9 mouse cellular contexts compared by ENCODE assay signal in genomic region chr15:27884347-27885250, GRCm38 (mm10).
DNase-seq lines count a peak whose midpoint lies in the region; ATAC-seq and TF ChIP-seq lines count a peak whose summit lies in the region.
"Had no signal": no experiment of that assay in that cellular context is flagged by ENCODE, and none has a peak within 500 bp of the region (broad histone marks: within the 10 kb centered on the region; RNA-seq: fewer than 3 reads in every experiment).

No protein-coding gene starts in this region.

- no peak overlapping the region for H3K9ac ChIP-seq in heart, adult 2 months (ENCODE audit: low read depth, low read length)
- H3K9ac ChIP-seq in midbrain, embryonic 12.5 days (replicated peaks): no peak overlapping the region

- peak; percentile 78 for ATAC-seq in midbrain, embryonic 12.5 days (ENCODE audit: low FRiP score, low read depth)

- TF ChIP-seq CTCF in heart, adult 2 months (IDR thresholded peaks at IDR 0.05): peak; percentile 92

- H3K36me3 ChIP-seq in heart, adult 2 months (ENCODE audit: control insufficient read depth, insufficient read depth, low read length): peaks cover 9% of the 10 kb centered on the region
- peaks cover 43% of the 10 kb centered on the region for H3K36me3 ChIP-seq in midbrain, embryonic 12.5 days
- H3K36me3 ChIP-seq: G1E had no signal

- no peaks in the 10 kb centered on the region for H3K79me2 ChIP-seq in heart, adult 2 months (replicated peaks; ENCODE audit: control insufficient read depth, insufficient read depth, low read length)

- intact Hi-C loops in heart, adult 2 months (cut with DNase I): loop anchor here (1.0 kb wide), 1 partner anchor 28 kb away; no protein-coding TSS in a partner anchor
- intact Hi-C loops in left cerebral cortex, postnatal 36 days (cut with DNase I): loop anchor here (2.0 kb wide), 1 partner anchor 28 kb away; no protein-coding TSS in a partner anchor

- no peak overlapping the region for H3K27ac ChIP-seq in heart, adult 2 months
- H3K27ac ChIP-seq in midbrain, embryonic 12.5 days (replicated peaks): no peak overlapping the region; the same call in 1 of the 2 replicates

- no peak overlapping the region for H3K4me2 ChIP-seq in midbrain, embryonic 12.5 days (replicated peaks)

- WGBS in heart, adult 2 months: 72% methylated on average over 17 of the region's 17 CpGs
- 77% methylated on average over 17 of the region's 17 CpGs for WGBS in midbrain, embryonic 12.5 days

- H3K4me3 ChIP-seq in heart, adult 2 months: no peak overlapping the region
- no peak overlapping the region for H3K4me3 ChIP-seq in midbrain, embryonic 12.5 days

- H3K27me3 ChIP-seq in heart, adult 2 months (ENCODE audit: control insufficient read depth, insufficient read depth, low read length): no peaks in the 10 kb centered on the region
- H3K27me3 ChIP-seq in midbrain, embryonic 12.5 days: no peaks in the 10 kb centered on the region

- H3K9me3 ChIP-seq in midbrain, embryonic 12.5 days: no peaks in the 10 kb centered on the region

- H3K4me1 ChIP-seq in heart, adult 2 months (ENCODE audit: control insufficient read depth, insufficient read depth, low read length): peaks cover 8% of the 10 kb centered on the region
- no peaks in the 10 kb centered on the region for H3K4me1 ChIP-seq in midbrain, embryonic 12.5 days

- DNase-seq in heart, adult 2 months: peak; percentile 69 to 78
- no peak for DNase-seq in heart, adult 11 months
- DNase-seq in embryo, embryonic 10.5 days (ENCODE audit: low spot score): peak; percentile 86
- peak; percentile 40 for DNase-seq in gastrocnemius, postnatal 25 days
- DNase-seq in kidney, adult 11 months: peak; percentile 67
- DNase-seq in left cerebral cortex, postnatal 36 days (ENCODE audit: low spot score in 2 of 2): peak; percentile 66 to 77
- DNase-seq in skeletal muscle tissue, adult 2 months (ENCODE audit: low read depth, low spot score): peak; percentile 60

- 0 out of 2 replicates have a peak, but pooled peaks have one; percentile 75 for TF ChIP-seq EP300 in heart, adult 2 months (IDR thresholded peaks at IDR 0.05; ENCODE audit: insufficient read depth, low read depth, low read length)

- TF ChIP-seq POLR2A in heart, adult 2 months (IDR thresholded peaks at IDR 0.05; ENCODE audit: insufficient read depth, low read depth, low read length): no peak
